Mouse (Mus musculus) kidney, adult 8-10 months (tissue): ENCODE data around the gene Eef1a1.
A peak's percentile ranks its signal among the peaks of the same experiment; 100 is the strongest.

Experiments used
- DNase-seq, 2 experiments: peaks; one replicate each; pipeline ENCODE4 v3.0.0; 2022

The Eef1a1 gene

GRCm38 (mm10) chr9:78475383-78475780, 13.6 kb downstream of the Eef1a1 start:
- no peak for DNase-seq

GRCm38 (mm10) chr9:78474771-78475382, 14.1 kb downstream of the Eef1a1 start:
- no peak for DNase-seq

- no peak for DNase-seq
Measured at GRCm38 (mm10) chr9:78474270-78474669, 14.7 kb downstream of the Eef1a1 start.

- no peak for DNase-seq
Measured at GRCm38 (mm10) chr9:78473588-78473987, 15.4 kb downstream of the Eef1a1 start.

- DNase-seq = no peak
Measured at GRCm38 (mm10) chr9:78465725-78466124, 23.2 kb downstream of the Eef1a1 start.

GRCm38 (mm10) chr9:78463337-78463736, 25.6 kb downstream of the Eef1a1 start:
- DNase-seq = no peak

- DNase-seq = no peak
Measured at GRCm38 (mm10) chr9:78457026-78457425, 31.9 kb downstream of the Eef1a1 start.

- no peak for DNase-seq
Measured at GRCm38 (mm10) chr9:78451382-78451781, 37.6 kb downstream of the Eef1a1 start.

GRCm38 (mm10) chr9:78450404-78450803, 38.5 kb downstream of the Eef1a1 start:
- no peak for DNase-seq

- peak; percentile 84 for DNase-seq
Measured at GRCm38 (mm10) chr9:78447973-78448873, 40.7 kb downstream of the Eef1a1 start, which contains the start of the genes Mto1 and Gm17324. TSS of gene Mto1 (plus strand) at chr9:78448208. TSS of gene Gm17324 (minus strand) at chr9:78448786.

- DNase-seq = no peak
Measured at GRCm38 (mm10) chr9:78447606-78447972, 41.4 kb downstream of the Eef1a1 start.

- peak; percentile 46 to 60 for DNase-seq
Measured at GRCm38 (mm10) chr9:78442579-78443392, 46.2 kb downstream of the Eef1a1 start, which contains the start of gene Cgas. TSS of gene Cgas (minus strand) at chr9:78443237.

GRCm38 (mm10) chr9:78442237-78442578, 46.7 kb downstream of the Eef1a1 start:
- DNase-seq = no peak

GRCm38 (mm10) chr9:78439426-78439825, 49.5 kb downstream of the Eef1a1 start:
- no peak for DNase-seq

GRCm38 (mm10) chr9:78432471-78432870, 56.5 kb downstream of the Eef1a1 start:
- DNase-seq = no peak

GRCm38 (mm10) chr9:78430486-78430885, 58.5 kb downstream of the Eef1a1 start:
- DNase-seq = no peak

- DNase-seq = no peak
Measured at GRCm38 (mm10) chr9:78429551-78429950, 59.4 kb downstream of the Eef1a1 start.

- DNase-seq = no peak
Measured at GRCm38 (mm10) chr9:78428870-78429432, 60.0 kb downstream of the Eef1a1 start.
